Mouse (Mus musculus) thymus, postnatal 25 days (tissue): Measurements from ENCODE around the gene Eef1akmt2.

Source experiments
- DNase-seq: peaks from one replicate; pipeline ENCODE4 v3.0.0; 2022

Gene Eef1akmt2

DNA sequence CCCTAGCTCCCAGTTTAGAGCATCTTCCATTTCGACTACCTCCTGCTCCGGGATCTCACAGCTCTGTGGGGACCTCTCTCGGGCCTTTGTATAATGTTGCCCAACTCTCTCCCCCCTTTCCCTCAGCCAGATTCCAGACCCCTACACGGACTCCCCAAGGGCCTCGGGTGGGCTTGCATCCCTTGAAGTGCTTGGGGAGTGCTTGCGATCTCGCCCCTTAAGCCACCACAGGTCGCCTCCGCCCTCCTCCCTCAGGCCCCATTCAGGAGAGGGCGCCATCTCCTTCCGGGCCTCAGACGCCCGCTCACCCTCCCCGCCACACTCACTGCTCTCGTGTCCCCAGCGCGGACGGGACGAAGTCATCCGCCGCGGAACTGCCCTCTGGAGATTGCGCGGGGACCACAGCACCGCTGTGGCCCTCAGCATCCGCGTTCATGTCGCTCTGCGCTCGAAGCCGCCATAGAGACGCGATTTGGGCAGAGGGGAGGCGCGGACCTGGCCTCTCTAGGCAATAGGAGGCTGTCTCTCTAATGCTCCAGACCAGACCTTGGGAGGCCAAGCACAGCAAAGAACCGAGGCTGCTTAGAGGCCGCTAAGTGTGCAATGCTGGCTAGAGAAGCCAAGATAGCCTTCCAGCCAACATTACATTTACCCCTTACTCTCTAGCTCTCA lies at the start of gene Eef1akmt2:
Eef1akmt2 (minus strand) TSS at position 501 of the 672 bp plus-strand sequence.
- DNase-seq, result peak; percentile 84

DNA sequence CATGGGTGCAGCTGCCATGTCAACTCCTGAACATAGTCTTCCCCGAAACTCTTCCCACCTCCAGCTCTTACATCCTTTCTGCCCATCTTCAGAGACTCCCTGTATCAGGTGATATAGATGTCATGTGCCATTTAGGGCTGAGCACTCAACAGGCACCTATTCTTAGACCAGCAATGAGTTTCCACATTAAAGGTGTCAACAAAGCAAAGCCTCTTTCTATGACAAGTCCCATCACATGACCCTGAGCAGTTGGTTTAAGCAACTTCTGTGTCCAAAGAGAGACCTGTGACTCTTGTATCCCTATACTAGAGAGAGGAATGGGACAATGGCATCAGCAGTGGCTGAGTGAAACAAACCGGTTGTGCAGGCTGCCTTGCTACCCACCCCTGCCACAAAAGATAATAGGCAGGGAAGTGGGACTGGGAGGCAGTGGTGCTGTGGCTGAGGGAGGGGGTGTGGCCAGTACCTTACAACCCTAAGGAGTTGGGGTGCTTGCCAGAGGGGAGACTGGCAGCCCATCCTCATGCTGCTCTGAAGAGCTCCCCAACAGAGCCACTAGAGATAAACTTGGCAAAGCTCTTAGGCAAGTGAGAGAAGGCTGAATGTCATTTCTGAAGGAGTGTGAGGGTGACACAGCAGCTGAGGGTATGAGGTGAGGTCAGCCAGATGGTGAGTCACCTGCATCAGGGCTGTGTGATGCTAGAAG lies 48.5 kb upstream of the Eef1akmt2 start:
- DNase-seq, result no peak

- peak; percentile 62 for DNase-seq
Observed at GRCm38 (mm10) chr7:132898234-132898633, 45.8 kb upstream of the Eef1akmt2 start.

DNA sequence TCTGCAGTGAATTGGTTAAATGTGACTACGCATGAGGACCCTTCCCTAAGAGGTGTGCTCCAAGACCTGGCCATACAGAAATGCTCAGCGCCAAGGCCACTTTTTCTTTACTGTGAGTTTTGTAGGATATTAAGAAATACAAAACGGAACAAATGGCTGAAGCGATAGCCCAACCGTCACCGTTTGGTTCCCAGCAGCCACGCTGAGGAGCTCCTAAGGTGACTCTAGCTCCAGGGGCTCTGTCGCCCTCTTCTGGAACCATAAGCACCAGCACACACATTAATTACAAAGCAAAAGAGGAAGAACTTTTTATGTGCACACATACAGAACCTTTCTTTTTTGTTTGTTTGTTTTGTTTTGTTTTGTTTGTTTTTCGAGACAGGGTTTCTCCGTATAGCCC lies 44.8 kb upstream of the Eef1akmt2 start:
- no peak for DNase-seq

DNA sequence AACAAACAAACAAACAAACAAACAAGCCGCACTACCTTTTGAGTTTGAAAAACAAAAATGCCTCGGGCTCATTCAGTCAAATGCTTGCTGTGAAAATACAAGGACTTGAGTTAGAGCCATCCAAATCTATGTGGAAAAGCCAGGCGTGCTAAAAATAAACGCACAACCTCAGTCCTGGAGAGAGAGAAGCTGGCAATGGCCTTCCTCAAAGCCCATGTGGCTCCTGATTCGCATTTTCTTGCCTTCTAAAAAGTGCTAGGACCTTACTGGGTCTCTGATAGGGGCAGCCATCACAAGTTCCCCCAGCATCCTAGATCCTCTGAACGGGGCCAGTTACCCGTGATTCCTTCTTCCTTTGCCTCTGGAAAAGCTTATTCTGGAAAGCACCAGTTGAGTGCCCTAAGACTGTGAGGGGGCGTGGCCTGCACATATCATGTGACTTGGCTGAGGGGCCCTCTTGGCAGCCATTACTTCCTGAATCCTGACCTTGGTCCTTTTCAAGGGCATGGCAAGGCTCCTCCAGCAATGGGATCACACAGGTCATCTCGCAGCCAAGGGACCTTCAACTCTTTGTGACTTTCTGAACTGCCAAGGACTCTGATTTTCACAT lies 43.8 kb upstream of the Eef1akmt2 start:
- no peak for DNase-seq

DNA sequence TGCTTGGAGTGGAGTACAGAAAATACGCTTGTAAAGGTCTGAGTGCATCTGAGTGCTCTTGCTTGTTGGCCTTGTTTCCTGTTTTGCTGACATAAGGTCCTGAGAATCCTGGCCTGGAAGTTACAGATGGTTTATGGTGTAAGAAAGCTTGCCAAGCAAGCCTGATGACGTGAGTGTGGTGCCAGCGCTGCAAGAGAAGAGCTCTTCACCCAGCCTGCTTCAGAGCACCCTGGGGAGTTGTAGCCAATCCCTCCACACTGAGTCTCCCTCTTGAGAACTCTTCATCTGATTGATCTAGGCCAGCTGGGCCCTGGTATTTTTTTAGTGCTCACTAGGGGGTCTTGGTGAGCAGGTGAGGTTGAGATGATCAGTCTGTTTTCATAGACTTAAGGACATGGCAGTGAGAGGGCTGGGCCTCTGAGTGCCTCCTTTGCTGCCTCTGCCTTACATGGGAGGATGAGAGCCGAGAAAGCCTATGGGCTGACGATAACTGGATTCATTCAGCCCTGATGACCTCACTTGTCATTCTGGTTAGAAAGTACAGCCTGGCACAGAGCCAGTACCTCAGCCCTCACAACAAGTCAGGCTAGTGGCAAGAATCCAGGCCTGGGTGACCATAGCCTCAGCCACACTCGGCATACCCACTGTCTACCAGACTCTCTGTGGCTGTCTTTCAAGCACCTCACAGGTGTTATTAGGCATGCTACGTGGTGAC lies 42.5 kb upstream of the Eef1akmt2 start:
- DNase-seq, result no peak

DNA sequence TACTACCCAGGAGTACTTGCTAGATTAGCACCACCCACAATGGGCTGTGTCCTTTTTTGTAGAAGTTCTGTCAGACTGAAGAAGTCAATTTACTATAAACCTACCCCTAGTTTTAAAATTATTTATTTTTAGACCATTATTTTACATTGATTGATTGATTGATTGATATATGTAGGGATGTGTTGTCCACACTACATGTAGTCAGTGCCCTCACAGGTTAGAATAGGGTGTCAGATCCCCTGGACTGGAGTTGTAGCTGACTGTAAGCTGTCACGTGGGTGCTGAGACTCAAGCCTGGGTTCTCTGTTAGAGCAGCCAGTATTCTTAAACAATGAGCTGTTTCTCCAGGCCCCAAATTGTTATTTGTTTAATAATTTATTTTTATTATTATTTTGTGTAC lies 40.9 kb upstream of the Eef1akmt2 start:
- DNase-seq, result no peak

DNA sequence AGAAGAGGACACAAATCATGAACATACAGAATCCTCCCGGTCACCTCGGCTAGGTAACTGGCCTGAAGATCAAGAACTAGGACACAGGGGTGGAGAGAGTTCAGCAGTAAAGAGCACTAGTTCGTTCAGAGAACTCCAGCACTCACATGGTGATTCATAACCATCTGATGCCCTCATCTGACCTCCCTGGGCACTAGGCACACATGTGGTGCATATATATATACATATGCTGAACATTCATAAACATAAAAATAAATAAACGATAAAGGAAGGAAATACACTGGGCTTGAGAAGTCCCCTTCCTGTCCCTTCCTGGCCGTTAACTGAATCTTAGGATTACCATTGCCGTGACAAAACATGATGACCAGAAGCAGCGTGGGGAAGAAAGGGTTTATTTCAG lies 40.3 kb upstream of the Eef1akmt2 start:
- DNase-seq, result no peak

- DNase-seq, result no peak
Observed at GRCm38 (mm10) chr7:132892311-132892661, 39.8 kb upstream of the Eef1akmt2 start.

- no peak for DNase-seq
Observed at GRCm38 (mm10) chr7:132891561-132892310, 39.3 kb upstream of the Eef1akmt2 start.

- DNase-seq, result no peak
Observed at GRCm38 (mm10) chr7:132890201-132890600, 37.7 kb upstream of the Eef1akmt2 start.

- no peak for DNase-seq
Observed at GRCm38 (mm10) chr7:132889691-132890090, 37.2 kb upstream of the Eef1akmt2 start.

- no peak for DNase-seq
Observed at GRCm38 (mm10) chr7:132888518-132889249, 36.2 kb upstream of the Eef1akmt2 start.

GRCm38 (mm10) chr7:132888052-132888451 lies 35.6 kb upstream of the Eef1akmt2 start:
- no peak for DNase-seq

DNA sequence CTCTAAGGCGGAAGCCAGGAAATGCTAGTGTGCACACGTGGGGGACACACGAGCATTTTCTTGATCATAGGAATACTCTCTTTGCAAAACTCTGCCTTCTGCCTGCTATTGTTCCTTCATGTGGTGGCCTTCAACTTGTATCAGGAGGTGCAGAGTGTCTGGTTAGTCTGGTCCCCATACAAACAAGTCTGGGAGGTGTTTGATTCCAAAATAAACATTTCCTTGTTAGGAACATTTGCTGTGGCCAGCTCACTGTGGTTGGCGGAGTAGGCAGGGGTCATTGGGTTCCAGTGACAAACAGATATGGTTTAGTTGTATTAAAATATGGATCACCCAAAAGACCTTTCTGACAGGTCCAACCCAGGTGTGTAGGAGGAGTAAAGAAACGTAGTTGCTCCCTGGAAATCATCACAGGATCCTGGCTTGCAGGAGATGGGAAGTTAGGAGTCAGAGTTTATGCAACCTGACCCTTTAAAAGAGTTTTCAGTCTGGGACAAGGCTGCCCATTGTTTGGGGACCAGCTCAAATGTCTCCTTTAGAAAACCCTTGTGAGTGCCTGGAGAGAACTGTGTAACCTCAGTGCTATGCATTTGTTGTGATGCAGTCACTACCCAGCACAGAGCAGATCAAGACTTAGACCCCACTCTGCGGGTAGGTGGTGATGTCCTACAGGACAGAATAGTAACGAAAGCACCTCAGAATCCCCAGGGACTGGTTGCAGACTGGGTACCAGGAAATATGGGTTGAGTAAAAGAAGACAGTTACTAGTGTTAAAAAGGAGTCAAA lies 34.7 kb upstream of the Eef1akmt2 start:
- no peak for DNase-seq

- DNase-seq, result no peak
Observed at GRCm38 (mm10) chr7:132884031-132884430, 31.6 kb upstream of the Eef1akmt2 start.

- DNase-seq, result peak; percentile 30
Observed at GRCm38 (mm10) chr7:132882343-132882742, 29.9 kb upstream of the Eef1akmt2 start.

DNA sequence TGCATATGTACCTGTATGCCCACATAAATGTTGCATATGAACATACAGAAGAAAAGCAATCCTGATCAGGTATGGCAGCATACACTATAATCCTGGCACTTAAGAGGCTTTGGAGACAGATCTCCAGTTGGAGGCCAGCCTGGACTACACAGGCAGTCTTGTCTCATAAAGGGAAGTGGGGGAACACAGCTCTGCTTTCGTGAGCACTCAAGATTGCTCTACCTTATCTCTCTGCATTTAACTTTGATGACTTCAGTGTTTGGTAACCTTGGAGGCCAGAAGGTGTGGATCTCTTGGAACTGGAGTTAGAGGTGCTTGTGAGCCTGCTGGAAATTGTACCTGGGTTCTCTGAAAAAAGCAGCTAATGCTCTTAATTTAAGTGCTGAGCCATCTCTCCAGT lies 27.8 kb upstream of the Eef1akmt2 start:
- no peak for DNase-seq

DNA sequence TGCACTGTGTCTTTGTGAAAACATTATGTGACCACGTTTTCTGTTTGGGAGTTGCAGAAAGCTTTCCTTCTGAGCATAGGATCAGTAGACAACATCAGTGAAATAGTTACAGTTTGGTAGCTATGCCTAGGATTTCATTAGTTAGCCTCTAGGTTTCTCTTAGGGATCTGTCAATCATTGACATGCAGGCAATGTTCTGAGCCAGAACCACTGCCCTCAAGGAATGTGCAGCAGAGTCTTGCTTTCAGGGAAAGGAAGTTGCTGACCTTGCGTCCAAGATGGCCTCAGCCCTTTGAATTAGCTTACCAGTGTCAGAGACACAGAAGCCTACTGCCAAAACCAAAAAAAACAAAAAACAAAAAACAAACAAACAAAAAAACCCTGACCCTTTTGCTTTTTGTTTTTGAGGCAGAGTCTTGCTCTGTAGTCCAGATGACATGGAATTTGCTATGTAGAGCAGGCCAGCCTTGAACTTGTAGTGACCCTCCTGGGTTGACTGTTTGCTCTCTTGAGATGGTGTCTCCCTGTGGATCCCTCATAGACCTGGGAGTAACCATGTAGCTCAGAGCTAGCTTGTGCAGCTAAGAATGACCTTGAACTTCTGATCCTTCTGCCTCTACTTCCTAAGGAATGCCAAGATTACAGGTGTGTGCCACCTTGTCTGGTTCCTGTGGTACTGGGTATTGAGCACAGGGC lies 23.1 kb upstream of the Eef1akmt2 start:
- no peak for DNase-seq

DNA sequence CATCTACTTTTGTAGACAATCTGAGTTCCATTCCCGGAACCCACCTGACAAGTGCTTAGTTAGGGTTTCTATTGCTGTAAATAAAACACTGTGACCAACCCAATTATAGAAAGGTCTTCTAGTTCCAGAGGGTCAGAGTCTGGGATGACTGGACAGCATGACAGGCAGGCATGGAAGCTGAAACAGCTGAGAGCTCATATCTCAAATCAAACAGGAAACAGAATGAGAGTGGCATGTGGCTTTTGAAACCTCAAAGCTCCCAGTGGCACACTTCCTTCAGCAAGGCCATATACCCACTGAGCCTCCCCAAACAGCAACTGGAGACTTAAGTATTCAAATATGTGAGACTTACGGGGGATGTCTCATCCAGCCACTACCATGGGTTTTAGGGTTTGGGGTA lies 20.6 kb upstream of the Eef1akmt2 start:
- peak; percentile 23 for DNase-seq

- DNase-seq, result no peak
Observed at GRCm38 (mm10) chr7:132866316-132866715, 13.8 kb upstream of the Eef1akmt2 start.
